Mouse (Mus musculus): ENCODE measurements around the gene Oxnad1. TPM values are rescaled to one million over a fixed set of nuclear protein-coding genes. Genes with fewer than 3 reads are reported as not detected.
"Not testable (repeated sequence)": the region's sequence is repeated elsewhere in the genome, so short reads cannot be mapped to it uniquely, and the experiment has no call there.

The Oxnad1 gene
- polyA plus RNA-seq, 1 experiment from 2014 or later = 17.4 TPM

DNA sequence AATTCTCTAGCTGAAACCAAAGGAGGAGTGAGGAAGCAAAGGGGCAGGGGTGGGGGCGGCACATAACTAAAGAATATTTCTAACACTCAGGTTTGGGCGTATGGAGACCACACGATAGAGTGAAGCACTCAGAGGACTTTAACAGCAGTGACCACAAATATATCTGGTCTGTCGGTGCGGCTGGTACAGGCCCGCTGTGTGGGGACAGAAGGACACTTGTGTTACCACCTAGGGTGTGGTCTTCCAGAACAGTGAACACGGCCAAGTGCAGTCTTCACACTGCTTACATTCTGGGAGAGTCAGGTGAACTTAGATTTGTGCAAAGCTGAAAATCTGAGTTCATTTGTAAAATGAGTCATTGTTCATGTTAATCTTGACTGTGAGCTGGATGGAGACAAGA lies 12.5 kb downstream of the Oxnad1 start:
- H3K9ac ChIP-seq = no peak overlapping the region
- H3K4me2 ChIP-seq (replicated peaks) = no peak overlapping the region
- no peaks in the 10 kb centered on the region for H3K9me3 ChIP-seq (ENCODE audit: control insufficient read depth, low read length)
- DNase-seq (ENCODE audit: low spot score) (no peak), ATAC-seq (ENCODE audit: low FRiP score) (no peak)
- H3K36me3 ChIP-seq (replicated peaks; ENCODE audit: control insufficient read depth, insufficient read depth) = peaks cover 96% of the 10 kb centered on the region
- no peak overlapping the region for H3K4me3 ChIP-seq (replicated peaks; ENCODE audit: low read length)
- H3K27me3 ChIP-seq (ENCODE audit: control insufficient read depth, insufficient read depth, low read length) = no peaks in the 10 kb centered on the region
- H3K27ac ChIP-seq = no peak overlapping the region
- no peaks in the 10 kb centered on the region for H3K4me1 ChIP-seq (replicated peaks; ENCODE audit: control insufficient read depth, insufficient read depth, low read length)
- WGBS = 96% methylated on average over 7 of the region's 7 CpGs

DNA sequence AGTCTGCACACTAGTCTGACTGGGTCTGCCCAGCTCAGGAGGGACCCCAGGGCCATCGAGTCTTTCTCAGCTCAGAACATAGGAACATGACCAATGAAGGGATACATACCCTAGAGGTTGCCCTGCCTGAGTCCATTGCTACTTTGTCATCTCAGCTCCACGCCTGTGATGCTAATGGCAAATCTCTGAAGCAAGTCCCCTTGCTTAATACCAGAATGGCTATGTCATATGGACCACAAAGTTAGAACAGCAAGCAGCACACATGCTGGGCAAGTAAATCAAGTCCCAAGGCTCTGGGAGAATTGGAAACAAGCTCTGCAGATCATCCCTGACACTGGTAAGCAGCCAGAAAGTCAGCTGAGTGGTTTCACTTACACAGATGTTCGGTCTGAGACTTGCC lies 13.8 kb downstream of the Oxnad1 start:
- WGBS = 93% methylated on average over 3 of the region's 3 CpGs
- no peaks in the 10 kb centered on the region for H3K4me1 ChIP-seq (replicated peaks; ENCODE audit: control insufficient read depth, insufficient read depth, low read length)
- DNase-seq (ENCODE audit: low spot score) (no peak), ATAC-seq (ENCODE audit: low FRiP score) (no peak)
- H3K4me2 ChIP-seq (replicated peaks) = no peak overlapping the region
- H3K9ac ChIP-seq = no peak overlapping the region
- peaks cover 93% of the 10 kb centered on the region for H3K36me3 ChIP-seq (replicated peaks; ENCODE audit: control insufficient read depth, insufficient read depth)
- no peak overlapping the region for H3K27ac ChIP-seq
- no peaks in the 10 kb centered on the region for H3K9me3 ChIP-seq (ENCODE audit: control insufficient read depth, low read length)
- H3K27me3 ChIP-seq (ENCODE audit: control insufficient read depth, insufficient read depth, low read length) = no peaks in the 10 kb centered on the region
- H3K4me3 ChIP-seq (replicated peaks; ENCODE audit: low read length) = no peak overlapping the region

DNA sequence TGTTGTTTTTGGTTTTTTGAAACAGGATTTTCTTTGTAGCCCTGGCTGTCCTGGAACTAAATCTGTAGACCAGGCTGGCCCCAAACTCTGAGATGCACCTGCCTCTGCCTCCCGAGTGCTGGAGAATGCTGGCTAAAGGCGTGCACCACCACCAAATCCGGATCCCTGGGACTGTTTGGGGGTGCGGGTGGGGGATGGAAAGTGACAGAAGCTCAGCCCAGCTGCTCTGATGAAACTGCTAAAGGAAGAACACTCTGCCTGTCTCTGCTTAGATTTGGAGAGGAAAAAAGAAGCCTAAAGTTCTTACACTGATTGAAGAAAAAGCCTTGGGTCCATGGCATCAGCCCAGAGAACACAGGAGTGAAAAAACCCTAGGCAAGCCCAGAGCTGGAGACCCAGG lies 18.4 kb downstream of the Oxnad1 start:
- H3K9me3 ChIP-seq (ENCODE audit: control insufficient read depth, low read length) = no peaks in the 10 kb centered on the region
- no peak overlapping the region for H3K4me2 ChIP-seq (replicated peaks)
- no peaks in the 10 kb centered on the region for H3K4me1 ChIP-seq (replicated peaks; ENCODE audit: control insufficient read depth, insufficient read depth, low read length)
- no peak overlapping the region for H3K4me3 ChIP-seq (replicated peaks; ENCODE audit: low read length)
- no peak overlapping the region for H3K27ac ChIP-seq
- WGBS = 83% methylated on average over 4 of the region's 4 CpGs
- no peak overlapping the region for H3K9ac ChIP-seq
- peaks cover 50% of the 10 kb centered on the region for H3K36me3 ChIP-seq (replicated peaks; ENCODE audit: control insufficient read depth, insufficient read depth)
- ATAC-seq (ENCODE audit: low FRiP score) (no peak), DNase-seq (ENCODE audit: low spot score) (no peak)
- no peaks in the 10 kb centered on the region for H3K27me3 ChIP-seq (ENCODE audit: control insufficient read depth, insufficient read depth, low read length)

DNA sequence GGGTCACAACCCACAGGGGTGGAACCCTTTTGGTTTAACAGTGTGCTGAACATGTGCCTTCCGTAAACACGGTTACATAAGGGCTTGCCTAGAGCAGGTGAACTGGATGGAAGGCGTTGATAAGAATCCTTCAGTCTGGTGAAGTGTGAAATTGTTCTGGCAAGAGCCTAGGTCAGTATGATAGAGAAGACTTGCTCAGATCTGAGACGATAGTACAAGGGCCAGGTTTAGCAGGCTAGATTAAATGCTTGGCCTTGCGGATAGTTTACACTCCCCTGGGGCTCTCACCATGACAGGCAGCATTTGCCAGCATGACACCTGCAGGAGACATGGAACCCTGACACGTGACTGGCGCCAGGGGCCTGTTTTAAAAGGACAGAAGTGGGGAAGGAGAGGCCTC lies 20.5 kb downstream of the Oxnad1 start:
- Histone ChIP-seq H3K4me1 (replicated peaks; ENCODE audit: control insufficient read depth, insufficient read depth, low read length) (no peaks in the 10 kb centered on the region), H3K36me3 (replicated peaks; ENCODE audit: control insufficient read depth, insufficient read depth) (peaks cover 29% of the 10 kb centered on the region), H3K27ac (no peak overlapping the region), H3K27me3 (ENCODE audit: control insufficient read depth, insufficient read depth, low read length) (no peaks in the 10 kb centered on the region), H3K9ac (no peak overlapping the region), H3K9me3 (ENCODE audit: control insufficient read depth, low read length) (no peaks in the 10 kb centered on the region), H3K4me3 (replicated peaks; ENCODE audit: low read length) (no peak overlapping the region), H3K4me2 (replicated peaks) (no peak overlapping the region)
- ATAC-seq (ENCODE audit: low FRiP score) (no peak), DNase-seq (ENCODE audit: low spot score) (no peak)
- 68% methylated on average over 7 of the region's 7 CpGs for WGBS

DNA sequence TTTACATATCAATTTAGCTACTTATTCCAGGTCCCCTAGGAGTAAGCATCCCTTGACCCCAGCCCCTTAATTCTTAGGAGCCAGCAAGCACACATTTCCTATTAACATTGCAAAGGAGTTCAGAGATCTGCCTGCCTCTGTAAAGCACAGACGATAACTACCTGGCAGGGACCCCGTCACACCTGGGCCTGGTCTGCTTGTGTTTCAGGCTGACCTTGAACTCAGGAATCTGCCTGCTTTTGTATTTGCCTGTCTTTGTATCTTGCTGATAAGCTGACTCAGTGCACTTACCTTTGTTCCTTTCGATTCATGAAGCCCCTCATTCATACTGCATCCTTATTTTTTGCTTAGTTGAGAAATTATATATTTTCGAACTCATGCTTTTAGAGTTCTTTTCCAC lies 21.7 kb downstream of the Oxnad1 start:
- WGBS = 86% methylated on average over 4 of the region's 4 CpGs
- no peak overlapping the region for H3K4me2 ChIP-seq (replicated peaks)
- no peaks in the 10 kb centered on the region for H3K9me3 ChIP-seq (ENCODE audit: control insufficient read depth, low read length)
- H3K36me3 ChIP-seq (replicated peaks; ENCODE audit: control insufficient read depth, insufficient read depth) = peaks cover 19% of the 10 kb centered on the region
- no peak for ATAC-seq (ENCODE audit: low FRiP score)
- no peaks in the 10 kb centered on the region for H3K27me3 ChIP-seq (ENCODE audit: control insufficient read depth, insufficient read depth, low read length)
- H3K4me1 ChIP-seq (replicated peaks; ENCODE audit: control insufficient read depth, insufficient read depth, low read length) = no peaks in the 10 kb centered on the region
- no peak for DNase-seq (ENCODE audit: low spot score)
- H3K9ac ChIP-seq = no peak overlapping the region
- H3K27ac ChIP-seq = no peak overlapping the region
- no peak overlapping the region for H3K4me3 ChIP-seq (replicated peaks; ENCODE audit: low read length)

DNA sequence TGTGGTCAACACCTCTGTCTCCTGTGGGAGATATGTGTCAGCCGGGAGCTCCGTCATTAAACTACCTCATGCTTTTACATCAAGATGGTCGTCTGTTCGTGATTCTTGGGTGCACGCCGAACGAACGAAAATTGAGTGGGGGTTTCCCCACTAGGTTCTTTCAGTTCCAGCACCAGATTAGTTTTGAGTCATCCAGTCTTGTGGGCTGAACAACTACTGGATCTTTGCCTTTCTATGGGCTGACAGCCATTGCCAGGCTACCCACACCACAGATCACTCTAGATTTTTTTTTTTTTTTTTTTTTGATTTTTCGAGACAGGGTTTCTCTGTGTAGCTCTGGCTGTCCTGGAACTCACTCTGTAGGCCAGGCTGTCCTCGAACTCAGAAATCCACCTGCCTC lies 26.9 kb downstream of the Oxnad1 start:
- not testable (repeated sequence) for H3K4me3 ChIP-seq (replicated peaks; ENCODE audit: low read length); H3K4me2 ChIP-seq (replicated peaks); H3K36me3 ChIP-seq (replicated peaks; ENCODE audit: control insufficient read depth, insufficient read depth); H3K27ac ChIP-seq; H3K4me1 ChIP-seq (replicated peaks; ENCODE audit: control insufficient read depth, insufficient read depth, low read length); H3K9me3 ChIP-seq (ENCODE audit: control insufficient read depth, low read length); H3K27me3 ChIP-seq (ENCODE audit: control insufficient read depth, insufficient read depth, low read length); H3K9ac ChIP-seq; ATAC-seq (ENCODE audit: low FRiP score); DNase-seq (ENCODE audit: low spot score)
- 92% methylated on average over 9 of the region's 10 CpGs for WGBS

DNA sequence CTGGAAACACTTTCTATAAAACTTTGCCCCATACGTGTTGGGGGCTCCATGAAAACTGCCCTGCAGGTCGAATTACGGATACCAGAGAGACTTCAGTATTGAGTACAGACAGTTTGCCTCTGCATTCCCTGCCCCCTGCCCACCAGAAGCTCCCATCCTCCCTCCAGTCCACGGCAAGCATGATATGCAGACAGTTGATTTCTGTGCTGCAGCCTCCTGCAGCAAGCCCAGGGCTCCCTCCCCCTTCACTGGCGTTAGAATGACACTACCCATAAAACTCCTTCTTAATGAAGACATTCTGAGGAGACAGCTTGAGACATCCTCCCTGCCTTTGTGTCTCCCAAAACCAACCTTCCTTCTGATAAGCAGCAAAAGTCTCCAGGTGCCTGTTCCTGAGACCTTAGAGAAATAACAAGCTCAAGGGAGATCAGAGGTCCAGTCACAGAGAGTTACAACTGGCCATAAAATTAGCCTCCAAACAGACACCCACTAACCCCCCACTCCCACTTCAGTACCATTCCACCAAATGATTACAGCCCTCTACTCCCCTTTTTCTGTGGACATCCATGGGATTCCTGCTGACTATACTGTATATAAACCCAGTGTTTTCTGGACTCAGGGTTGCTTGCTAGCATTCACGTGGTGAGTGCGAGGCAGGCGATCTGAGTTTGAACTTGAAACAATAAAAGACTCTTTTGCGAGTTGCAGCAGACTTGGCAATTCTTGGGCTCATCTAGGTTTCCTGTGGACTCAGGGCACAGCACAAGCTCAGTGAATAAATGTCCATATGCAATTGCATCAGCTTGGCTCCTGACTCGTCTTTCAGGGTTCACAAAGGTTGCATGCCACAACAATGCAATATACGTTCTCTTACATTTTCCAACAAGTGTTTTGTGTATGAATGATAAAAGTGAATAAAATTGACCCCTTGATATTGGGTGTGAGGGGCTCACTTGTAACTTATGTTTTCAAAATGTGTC lies 36.1 kb downstream of the Oxnad1 start:
- H3K27ac ChIP-seq = no peak overlapping the region
- 72% methylated on average over 11 of the region's 11 CpGs for WGBS
- H3K4me1 ChIP-seq (replicated peaks; ENCODE audit: control insufficient read depth, insufficient read depth, low read length) = no peaks in the 10 kb centered on the region
- H3K9ac ChIP-seq = no peak overlapping the region
- no peak for DNase-seq (ENCODE audit: low spot score)
- H3K4me3 ChIP-seq (replicated peaks; ENCODE audit: low read length) = no peak overlapping the region
- H3K4me2 ChIP-seq (replicated peaks) = no peak overlapping the region
- H3K27me3 ChIP-seq (ENCODE audit: control insufficient read depth, insufficient read depth, low read length) = no peaks in the 10 kb centered on the region
- H3K36me3 ChIP-seq (replicated peaks; ENCODE audit: control insufficient read depth, insufficient read depth) = no peaks in the 10 kb centered on the region
- no peak for ATAC-seq (ENCODE audit: low FRiP score)
- no peaks in the 10 kb centered on the region for H3K9me3 ChIP-seq (ENCODE audit: control insufficient read depth, low read length)

DNA sequence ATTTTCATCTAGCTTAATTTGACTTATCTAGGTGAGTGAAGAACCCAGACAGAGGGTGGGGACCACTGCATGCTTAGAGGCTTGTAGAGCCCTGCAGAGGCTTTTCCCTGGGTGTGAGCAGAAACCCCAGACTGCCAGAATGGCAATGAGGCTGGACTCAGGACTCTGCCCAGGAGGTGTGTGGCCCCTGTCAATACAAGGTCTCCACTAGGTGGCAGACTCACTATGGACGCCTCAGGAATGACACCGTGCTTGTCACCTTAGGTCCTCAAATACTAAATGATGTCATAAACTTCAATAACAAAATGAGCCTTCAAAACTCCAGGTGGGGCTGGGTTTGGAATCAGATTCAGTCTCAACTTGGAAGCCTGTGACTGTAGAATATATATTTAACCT lies 36.7 kb downstream of the Oxnad1 start:
- Histone ChIP-seq H3K9me3 (ENCODE audit: control insufficient read depth, low read length) (no peaks in the 10 kb centered on the region), H3K4me1 (replicated peaks; ENCODE audit: control insufficient read depth, insufficient read depth, low read length) (no peaks in the 10 kb centered on the region), H3K9ac (no peak overlapping the region), H3K27me3 (ENCODE audit: control insufficient read depth, insufficient read depth, low read length) (no peaks in the 10 kb centered on the region), H3K4me3 (replicated peaks; ENCODE audit: low read length) (no peak overlapping the region), H3K4me2 (replicated peaks) (no peak overlapping the region), H3K36me3 (replicated peaks; ENCODE audit: control insufficient read depth, insufficient read depth) (no peaks in the 10 kb centered on the region), H3K27ac (no peak overlapping the region)
- WGBS = 44% methylated on average over 2 of the region's 2 CpGs
- ATAC-seq (ENCODE audit: low FRiP score) = no peak
- no peak for DNase-seq (ENCODE audit: low spot score)

DNA sequence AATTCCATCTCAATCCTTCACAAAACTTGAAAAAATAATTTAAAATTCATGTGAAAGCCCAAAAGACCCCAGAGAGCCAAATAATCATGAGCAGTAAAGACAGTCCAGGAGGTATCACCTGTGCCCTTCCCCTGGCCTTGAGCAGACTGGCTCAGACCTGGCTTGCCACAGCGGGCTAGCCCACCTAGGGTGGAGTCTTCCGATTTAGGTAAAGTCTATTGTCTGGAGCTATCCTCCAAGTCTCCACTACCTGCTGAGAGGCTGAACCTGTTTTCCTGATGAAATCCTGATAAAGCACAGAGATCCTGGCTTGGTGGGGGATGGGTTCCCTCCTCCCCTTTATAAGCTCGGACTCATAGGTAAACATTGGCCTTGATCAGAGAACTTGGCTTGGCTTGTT lies 39.1 kb downstream of the Oxnad1 start:
- Histone ChIP-seq H3K4me2 (replicated peaks) (no peak overlapping the region), H3K4me1 (replicated peaks; ENCODE audit: control insufficient read depth, insufficient read depth, low read length) (no peaks in the 10 kb centered on the region), H3K9ac (no peak overlapping the region), H3K4me3 (replicated peaks; ENCODE audit: low read length) (no peak overlapping the region), H3K27me3 (ENCODE audit: control insufficient read depth, insufficient read depth, low read length) (no peaks in the 10 kb centered on the region), H3K36me3 (replicated peaks; ENCODE audit: control insufficient read depth, insufficient read depth) (no peaks in the 10 kb centered on the region), H3K27ac (no peak overlapping the region), H3K9me3 (ENCODE audit: control insufficient read depth, low read length) (no peaks in the 10 kb centered on the region)
- DNase-seq (ENCODE audit: low spot score) (no peak), ATAC-seq (ENCODE audit: low FRiP score) (no peak)
- 70% methylated on average over 3 of the region's 3 CpGs for WGBS
